Mouse (Mus musculus) thymus, adult 2 months (tissue): ENCODE results near the gene Tle6.

Experiments used
- CTCF ChIP-seq: fragments of 200-500 bp; IDR thresholded peaks from 2 replicates; pipeline ENCODE4 v1.5.1; 2012; ENCODE audit warnings: mild to moderate bottlenecking, control low read depth, low read length, moderate library complexity, borderline replicate concordance; ENCODE audit not compliant: control insufficient read depth, poor library complexity, insufficient read depth; ENCODE audit errors: extremely low read depth
- POLR2A ChIP-seq: fragments of 200-500 bp; IDR thresholded peaks from 2 replicates; pipeline ENCODE4 v1.6.1; 2012; ENCODE audit warnings: mild to moderate bottlenecking, low read length, control low read depth, moderate library complexity; ENCODE audit not compliant: control insufficient read depth, poor library complexity, insufficient read depth; ENCODE audit errors: extremely low read depth

DNA sequence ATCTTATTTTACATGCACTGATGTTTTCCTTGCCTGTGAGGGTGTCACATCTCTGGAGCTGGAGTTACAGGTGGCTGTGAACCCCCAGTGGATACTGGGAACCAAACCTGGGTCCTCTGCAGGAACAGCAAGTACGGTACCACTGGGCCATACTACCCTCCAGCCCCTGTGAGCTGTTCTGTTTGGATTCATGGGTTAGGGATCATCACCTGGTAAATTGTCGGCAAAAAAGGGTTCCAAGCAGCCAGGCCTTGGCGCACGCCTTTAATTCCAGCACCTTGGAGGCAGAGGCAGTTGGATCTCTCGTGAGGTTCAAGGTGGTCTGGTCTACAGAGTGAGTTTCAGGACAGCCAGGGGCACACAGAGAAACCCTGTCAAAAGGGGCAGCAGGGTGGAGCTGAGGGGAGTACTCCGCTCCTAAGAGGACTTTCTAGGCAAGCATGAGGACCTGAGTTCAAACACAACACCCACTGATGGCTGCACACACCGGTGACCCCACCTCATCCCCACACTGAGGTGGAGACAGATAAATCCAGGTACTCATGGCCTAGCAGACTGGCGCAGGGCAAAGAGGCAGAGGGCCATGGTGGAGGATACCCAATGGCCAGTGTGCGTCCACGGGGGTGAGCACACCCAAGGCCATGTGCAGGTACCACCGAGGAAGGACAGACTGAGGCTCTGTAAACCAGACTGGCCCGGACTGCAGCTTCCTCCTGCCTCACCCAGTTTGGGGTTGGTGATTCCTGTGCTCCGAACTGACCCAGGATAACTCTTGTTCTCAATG, 53.9 kb downstream of the Tle6 start:
- TF ChIP-seq POLR2A = no peak
- TF ChIP-seq CTCF = no peak
